Mouse (Mus musculus): Measurements from ENCODE around the gene Elmo3. TPM values are rescaled to one million over a fixed set of nuclear protein-coding genes. Genes with fewer than 3 reads are reported as not detected.

Elmo3 gene
- total RNA-seq (2015; ENCODE audit: low replicate concordance), result 10.1 and 18.7 TPM in 2 replicates
- 14.0 and 21.9 TPM in 2 replicates for total RNA-seq (2017; ENCODE audit: low replicate concordance)

GRCm38 (mm10) chr8:105305211-105306145, at the start of gene Elmo3:
Elmo3 (plus strand) TSS chr8:105305601.
- peak; percentile 62 for ATAC-seq (replicated peaks; ENCODE audit: low FRiP score, poor library complexity, severe bottlenecking)

- ATAC-seq (replicated peaks; ENCODE audit: low FRiP score, poor library complexity, severe bottlenecking), result no peak
Measured at GRCm38 (mm10) chr8:105257318-105258114, 47.9 kb upstream of the Elmo3 start.

- no peak for ATAC-seq (replicated peaks; ENCODE audit: low FRiP score, poor library complexity, severe bottlenecking)
Measured at GRCm38 (mm10) chr8:105258911-105259720, 46.3 kb upstream of the Elmo3 start.

- ATAC-seq (replicated peaks; ENCODE audit: low FRiP score, poor library complexity, severe bottlenecking), result peak; percentile 59
Measured at GRCm38 (mm10) chr8:105259721-105260320, 45.6 kb upstream of the Elmo3 start.

- no peak for ATAC-seq (replicated peaks; ENCODE audit: low FRiP score, poor library complexity, severe bottlenecking)
Measured at GRCm38 (mm10) chr8:105260371-105261099, 44.9 kb upstream of the Elmo3 start.

GRCm38 (mm10) chr8:105261326-105261980, 43.9 kb upstream of the Elmo3 start:
- ATAC-seq (replicated peaks; ENCODE audit: low FRiP score, poor library complexity, severe bottlenecking), result no peak

- no peak for ATAC-seq (replicated peaks; ENCODE audit: low FRiP score, poor library complexity, severe bottlenecking)
Measured at GRCm38 (mm10) chr8:105263244-105263912, 42.0 kb upstream of the Elmo3 start.

- peak; percentile 97 for ATAC-seq (replicated peaks; ENCODE audit: low FRiP score, poor library complexity, severe bottlenecking)
Measured at GRCm38 (mm10) chr8:105264024-105264982, 41.1 kb upstream of the Elmo3 start, which contains the start of the genes Tradd and Fbxl8. Tradd (minus strand) TSS chr8:105264609. Fbxl8 (plus strand) TSS chr8:105264648.

- ATAC-seq (replicated peaks; ENCODE audit: low FRiP score, poor library complexity, severe bottlenecking), result no peak
Measured at GRCm38 (mm10) chr8:105265128-105265527, 40.3 kb upstream of the Elmo3 start.

GRCm38 (mm10) chr8:105266775-105267174, 38.6 kb upstream of the Elmo3 start:
- no peak for ATAC-seq (replicated peaks; ENCODE audit: low FRiP score, poor library complexity, severe bottlenecking)

GRCm38 (mm10) chr8:105268342-105269074, 36.9 kb upstream of the Elmo3 start:
- no peak for ATAC-seq (replicated peaks; ENCODE audit: low FRiP score, poor library complexity, severe bottlenecking)

- no peak for ATAC-seq (replicated peaks; ENCODE audit: low FRiP score, poor library complexity, severe bottlenecking)
Measured at GRCm38 (mm10) chr8:105269075-105269458, 36.3 kb upstream of the Elmo3 start.

GRCm38 (mm10) chr8:105269461-105269947, 35.9 kb upstream of the Elmo3 start, which contains the start of gene Hsf4:
Hsf4 (plus strand) TSS chr8:105269801.
- ATAC-seq (replicated peaks; ENCODE audit: low FRiP score, poor library complexity, severe bottlenecking), result no peak

- no peak for ATAC-seq (replicated peaks; ENCODE audit: low FRiP score, poor library complexity, severe bottlenecking)
Measured at GRCm38 (mm10) chr8:105270101-105270915, 35.1 kb upstream of the Elmo3 start.

GRCm38 (mm10) chr8:105270916-105271186, 34.5 kb upstream of the Elmo3 start:
- no peak for ATAC-seq (replicated peaks; ENCODE audit: low FRiP score, poor library complexity, severe bottlenecking)

Measured in erythroid progenitor cell, adult 5-6 weeks (primary cell).